Mouse (Mus musculus) skeletal muscle tissue, adult 2 months (tissue): ENCODE data around the gene Etl4.

ENCODE experiments used
- DNase-seq: peaks from one replicate; pipeline ENCODE4 v3.0.0-alpha.2; 2012; ENCODE audit warnings: low read depth, low spot score

The Etl4 gene

DNA sequence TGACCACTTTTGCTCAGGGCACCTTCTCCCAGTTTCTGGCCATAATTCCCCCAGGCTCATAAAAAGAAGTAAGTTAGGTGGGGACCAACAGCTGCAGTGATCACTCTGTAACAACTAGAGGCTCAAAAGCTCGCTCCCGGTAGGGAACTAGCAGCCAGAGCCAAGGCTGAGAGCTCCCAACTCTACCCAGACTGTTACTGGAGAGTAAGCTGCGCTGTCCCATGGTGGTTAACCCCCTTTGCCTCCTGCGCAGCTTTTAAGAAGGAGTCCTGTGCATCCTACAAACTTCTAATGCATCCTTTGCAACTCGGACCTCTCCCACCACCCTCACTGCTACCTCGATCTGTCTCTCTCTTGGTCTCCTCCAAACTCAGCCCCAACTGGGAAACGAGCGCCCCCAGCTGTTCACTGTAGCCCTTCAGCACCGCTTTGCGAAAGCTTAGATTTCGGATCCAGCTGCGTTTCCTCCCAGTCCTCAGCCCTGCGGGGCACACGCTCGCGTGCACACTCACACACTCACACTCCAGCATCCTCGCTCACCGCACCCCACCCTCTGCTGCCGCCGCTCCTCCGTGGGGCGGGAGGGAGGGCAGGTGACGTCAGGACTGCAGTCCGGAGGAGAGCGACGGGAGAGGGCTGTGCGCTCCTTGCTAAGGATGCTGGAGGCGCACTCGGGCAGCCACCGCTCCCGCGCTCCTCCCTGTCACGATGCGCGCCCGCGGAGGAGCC is at the start of gene Etl4:
Gene Etl4, plus strand, starts transcription at position 610 of the 729 bp plus-strand sequence.
- no peak for DNase-seq

DNA sequence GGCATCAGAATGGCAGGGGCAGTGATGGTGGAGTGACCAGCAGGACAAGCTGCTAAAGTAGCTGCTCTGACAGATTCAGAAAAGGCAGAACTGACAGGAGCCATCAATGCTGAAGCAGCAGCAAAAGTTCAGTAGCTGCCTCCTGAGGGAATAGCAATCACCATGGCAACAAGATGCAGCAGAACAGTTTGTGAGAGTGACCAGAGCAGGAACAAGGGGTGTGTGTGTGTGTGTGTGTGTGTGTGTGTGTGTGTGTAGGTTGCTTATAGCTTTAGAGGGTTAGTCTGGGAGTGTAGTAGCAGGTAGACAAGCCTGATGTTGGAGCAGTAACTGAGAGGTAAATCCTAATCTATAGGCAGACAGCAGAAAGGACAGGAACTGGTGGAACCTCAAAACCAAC is 40.4 kb upstream of the Etl4 start:
- DNase-seq = no peak

DNA sequence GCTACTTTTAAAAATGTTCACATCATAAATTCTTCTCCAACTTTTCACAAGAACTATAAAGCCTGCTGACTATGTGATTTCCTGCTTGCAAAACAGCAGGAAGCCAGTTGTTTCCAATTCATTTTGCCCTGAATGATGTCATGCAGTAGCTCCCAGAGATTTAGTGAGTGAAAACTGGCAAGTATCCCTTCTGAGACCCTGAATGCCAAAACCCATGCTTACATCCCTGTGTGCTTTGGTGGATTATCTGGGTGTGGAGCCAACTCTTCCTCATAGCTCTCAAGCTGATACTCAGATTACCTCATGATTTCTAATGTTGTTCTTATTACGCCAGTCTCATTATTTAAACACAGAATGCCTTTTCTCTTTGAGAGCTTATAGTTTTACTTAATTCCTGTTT is 37.7 kb upstream of the Etl4 start:
- no peak for DNase-seq

DNA sequence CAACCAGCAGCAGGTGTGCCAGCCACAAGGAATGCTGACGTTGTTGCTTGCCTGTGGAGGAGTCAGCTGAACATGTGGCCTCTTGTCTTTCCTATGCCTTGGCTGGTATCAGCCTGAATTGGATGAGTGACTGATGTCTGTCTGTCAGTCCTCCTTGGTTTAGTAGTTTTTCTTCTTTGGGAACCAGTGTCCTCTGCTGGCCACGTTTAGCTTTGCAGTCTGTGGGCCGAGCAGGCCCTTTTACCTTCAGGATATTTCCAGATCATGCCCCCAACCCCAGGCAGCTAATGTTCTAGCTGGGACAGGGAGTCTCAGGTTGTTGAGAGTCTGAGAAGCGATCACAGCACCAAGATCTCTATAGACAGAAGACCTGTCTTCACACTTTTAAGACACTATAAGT is 18.7 kb upstream of the Etl4 start:
- no peak for DNase-seq

DNA sequence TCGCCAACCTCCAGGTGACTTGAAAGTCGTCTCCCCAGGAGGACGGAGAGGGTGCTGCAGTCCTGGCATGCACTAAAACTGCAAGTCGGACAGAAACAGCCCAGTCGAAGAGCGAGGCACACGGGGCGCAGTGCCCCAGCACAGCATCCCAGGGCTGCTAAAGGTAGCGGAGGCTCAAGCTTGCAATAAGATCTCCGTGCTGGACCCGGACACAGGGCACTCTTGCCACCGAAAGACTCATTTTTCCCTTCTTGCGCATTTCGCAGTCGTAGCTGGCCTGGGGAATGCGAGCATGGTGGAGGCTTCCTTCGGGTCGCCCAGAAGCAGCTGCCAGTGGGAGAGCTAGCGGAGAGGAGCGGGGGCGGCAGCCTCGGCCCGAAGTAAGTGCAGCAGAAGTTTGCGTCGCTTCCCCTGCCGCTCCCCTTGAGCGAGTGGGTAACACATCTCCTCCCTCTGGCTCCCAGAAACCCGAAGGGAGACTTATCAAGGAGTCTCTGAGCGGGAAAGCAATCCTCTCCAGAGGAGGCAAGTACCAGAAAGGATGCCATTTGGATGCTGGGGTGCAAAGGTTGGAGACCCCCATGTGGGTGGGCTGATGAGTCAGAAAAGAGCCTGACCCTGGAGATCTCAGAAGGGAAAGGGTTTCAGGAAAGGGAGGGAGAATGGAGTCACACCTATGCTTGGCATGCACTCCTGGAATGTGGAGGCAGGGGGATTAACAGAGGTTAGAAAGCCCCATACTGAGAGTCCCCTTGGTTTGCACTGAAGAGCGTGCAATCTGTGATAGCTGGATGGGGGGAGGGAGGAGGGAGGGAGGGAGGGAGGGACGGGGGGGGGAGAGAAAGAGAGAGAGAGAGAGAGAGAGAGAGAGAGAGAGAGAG is 560 bp downstream of the Etl4 start:
- no peak for DNase-seq

DNA sequence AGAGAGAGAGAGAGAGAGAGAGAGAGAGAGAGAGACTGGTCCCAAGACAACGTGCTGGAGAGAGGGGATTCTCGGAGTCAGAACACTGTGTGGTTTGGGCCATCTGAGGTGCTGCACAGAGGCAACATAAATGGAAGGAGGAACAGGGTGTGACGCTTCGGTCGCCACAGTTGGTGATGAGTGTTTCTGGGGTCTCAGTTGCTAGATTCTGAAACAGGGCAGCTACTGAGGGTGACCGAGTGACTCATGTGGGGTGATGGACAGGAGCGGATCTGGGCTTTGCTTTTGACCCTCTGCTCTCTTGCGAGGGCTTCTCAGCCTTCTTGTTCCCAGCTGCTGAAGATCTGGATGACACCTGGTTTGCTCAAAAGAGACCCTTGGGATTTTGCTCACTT is 1.2 kb downstream of the Etl4 start:
- DNase-seq = no peak

DNA sequence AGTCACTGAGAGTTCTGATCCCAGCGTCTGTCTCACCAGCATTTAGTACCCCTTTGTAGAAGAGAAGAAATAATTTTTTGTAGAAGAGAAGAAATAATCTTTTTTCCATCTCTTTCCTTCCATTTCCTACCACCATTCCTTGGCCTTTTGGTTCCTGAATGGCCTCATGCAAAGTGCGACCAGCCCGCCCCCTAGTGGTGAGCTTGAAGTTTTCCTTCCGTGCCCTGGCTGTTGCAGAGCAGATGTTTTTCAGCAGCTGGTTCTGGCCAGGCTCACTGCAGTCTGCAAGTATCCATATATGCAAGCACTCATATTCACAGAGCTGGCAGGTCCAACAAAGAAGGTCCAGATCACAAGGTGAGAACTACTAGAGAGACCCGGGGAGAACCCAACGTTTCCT is 9.6 kb downstream of the Etl4 start:
- DNase-seq = peak; percentile 7

DNA sequence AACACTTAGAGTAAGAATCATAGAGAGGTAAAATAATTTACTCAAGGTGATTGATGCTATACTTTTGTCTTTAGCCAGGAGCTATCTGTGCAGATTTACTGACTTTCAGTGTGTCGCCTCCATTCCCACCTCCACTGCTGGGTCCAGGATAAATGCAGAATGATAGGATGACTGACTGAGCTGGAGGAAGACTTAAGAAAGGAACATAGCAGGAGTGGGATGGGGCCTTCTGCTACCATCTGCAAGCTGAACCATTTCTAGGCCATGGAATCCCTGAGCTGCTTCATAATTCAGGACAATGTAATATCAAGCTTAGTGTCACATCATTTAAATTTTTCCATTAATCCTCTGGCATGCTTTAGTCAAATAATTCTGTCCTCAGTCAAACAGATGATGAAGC is 20.4 kb downstream of the Etl4 start:
- DNase-seq = no peak

DNA sequence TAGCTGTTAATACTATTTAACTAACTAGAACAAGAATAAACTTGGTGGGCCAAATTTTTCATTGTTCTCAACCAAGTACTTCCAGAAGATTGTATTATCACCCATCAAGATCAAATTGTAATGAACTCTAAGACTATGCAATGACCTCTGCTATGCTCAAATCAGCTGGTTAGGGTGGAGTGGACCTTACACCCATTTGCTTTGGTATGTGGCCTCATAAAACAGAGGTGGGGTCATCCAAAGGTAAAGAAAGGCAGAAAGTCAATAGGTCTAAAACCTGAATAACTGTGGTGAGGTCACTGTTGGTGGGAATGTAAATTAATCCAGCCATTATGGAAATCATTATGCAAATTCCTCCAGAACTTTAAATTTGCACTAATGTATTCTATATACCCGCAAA is 24.3 kb downstream of the Etl4 start:
- no peak for DNase-seq

DNA sequence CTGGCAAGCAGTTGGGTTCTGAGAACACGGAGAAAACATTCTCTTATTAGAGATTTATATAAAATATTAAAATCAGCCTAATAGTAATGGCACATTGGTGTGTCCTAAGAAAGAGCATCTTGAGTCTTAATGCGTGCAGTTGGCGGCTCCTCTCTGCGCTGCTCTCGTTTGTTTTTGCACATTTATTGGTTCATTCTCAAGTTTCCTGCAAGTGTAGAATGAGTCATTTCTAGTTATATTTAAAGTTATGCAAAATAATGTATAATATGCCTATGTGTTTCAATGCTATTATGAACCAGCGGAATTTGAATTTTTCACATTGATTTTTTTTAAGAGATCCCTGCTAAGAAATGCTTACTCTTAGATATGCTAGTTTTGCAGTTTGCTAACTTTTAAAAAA is 35.6 kb downstream of the Etl4 start:
- no peak for DNase-seq

DNA sequence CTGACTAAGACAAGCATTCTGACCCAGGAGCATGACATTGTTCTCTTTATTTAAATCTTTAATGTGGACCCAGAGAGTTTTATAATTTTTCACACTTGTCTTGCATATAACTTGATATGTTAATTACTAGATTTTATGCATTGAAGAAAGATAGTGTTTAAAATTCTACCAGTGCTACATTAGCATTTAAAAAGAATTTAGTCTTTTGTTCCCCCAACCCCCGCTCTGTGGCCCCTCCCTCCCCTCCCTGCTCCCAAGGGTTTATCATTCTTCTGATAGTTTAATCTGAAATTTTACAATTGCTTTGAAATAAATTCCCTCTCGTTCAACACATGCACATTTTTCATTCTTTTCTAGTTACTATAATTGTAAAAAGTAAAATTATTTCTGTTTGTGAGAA is 43.4 kb downstream of the Etl4 start:
- DNase-seq = no peak

DNA sequence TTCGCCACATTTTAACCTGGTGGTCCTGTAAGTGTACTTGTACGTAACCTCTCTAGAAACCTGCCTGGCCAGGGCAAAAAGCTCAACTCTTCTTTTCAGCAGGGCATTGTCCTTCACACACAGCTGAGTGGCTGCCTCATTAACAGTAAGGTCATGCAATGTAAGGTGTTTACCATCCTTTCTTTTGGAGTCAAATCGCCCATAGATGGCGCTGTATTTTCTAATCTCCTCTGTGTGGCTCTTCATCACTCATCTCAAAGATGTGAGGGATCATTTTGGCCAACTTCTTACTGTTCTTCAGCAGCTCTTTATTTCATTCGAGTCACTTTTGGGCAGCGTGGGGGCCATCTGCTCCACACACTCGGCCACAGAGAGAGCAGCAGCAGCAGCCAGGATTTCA is 56.9 kb downstream of the Etl4 start:
- no peak for DNase-seq

DNA sequence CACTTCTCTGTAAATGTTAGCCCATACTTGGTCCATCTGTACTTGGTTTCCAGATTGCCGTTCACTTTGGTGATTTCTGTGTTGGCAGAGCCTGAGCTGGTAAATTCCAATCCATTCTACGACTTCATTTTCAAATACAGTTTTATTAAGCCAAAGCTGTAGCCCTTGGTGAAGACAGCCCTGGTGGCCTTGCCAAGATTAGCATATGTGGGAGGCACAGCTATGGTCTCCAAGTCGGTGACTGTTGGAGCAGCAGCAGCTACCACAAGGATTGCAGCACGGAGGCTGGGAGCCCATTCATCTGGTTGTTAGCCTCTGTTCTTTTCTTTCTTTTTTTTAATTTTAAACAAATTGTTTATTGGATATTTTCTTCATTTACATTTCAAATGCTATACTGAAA is 128.1 kb downstream of the Etl4 start:
- no peak for DNase-seq

DNA sequence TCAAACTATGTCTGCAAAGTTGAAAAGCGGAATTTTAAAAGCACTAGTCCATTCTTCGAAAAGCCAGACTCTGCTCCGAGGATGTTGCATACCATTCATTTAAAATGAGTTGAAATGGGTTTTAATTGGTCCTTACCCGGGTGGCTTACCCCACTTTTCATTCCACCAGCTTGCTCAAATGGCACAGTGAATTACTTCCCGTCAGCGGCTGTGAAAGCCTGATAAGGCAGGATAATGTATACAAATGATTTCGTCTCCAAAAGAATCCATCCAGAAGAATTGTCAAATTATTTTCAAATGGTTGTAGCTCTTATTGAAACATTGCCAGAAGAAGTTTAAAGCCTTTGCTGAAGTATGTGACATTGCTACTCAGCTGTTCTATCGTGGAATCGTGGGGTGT is 162.8 kb downstream of the Etl4 start:
- no peak for DNase-seq

DNA sequence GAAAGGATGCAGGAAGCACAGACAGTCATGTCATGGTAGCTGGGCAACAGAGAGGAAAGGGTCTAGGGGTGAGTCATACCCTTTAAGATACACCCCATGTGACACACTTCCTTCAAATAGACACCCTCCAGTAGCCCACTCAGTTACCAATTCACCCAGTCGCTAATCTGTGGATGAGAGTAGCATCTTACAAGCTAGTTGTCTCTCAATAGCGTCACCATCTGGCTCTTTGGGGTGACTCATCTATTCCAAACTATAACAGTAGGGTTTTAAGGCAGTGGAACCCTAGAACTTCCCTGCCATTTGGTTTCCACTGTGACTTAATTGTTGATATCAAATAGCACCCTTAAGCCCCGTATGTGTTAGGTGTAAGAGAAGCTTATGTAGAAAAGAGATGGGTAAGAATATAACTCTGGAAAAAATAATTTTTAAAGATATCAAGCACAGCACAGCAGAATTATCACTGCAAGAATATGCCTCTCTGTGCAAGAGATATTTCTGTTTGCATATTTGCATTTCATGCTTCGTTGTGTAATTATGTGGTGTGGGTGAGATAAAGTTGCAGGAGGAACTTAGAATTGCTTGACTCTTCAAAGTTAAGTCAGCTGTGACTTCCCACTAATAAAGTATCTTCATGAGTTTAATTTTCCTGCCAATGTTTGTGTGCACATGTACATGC is 166.7 kb downstream of the Etl4 start:
- DNase-seq = no peak

DNA sequence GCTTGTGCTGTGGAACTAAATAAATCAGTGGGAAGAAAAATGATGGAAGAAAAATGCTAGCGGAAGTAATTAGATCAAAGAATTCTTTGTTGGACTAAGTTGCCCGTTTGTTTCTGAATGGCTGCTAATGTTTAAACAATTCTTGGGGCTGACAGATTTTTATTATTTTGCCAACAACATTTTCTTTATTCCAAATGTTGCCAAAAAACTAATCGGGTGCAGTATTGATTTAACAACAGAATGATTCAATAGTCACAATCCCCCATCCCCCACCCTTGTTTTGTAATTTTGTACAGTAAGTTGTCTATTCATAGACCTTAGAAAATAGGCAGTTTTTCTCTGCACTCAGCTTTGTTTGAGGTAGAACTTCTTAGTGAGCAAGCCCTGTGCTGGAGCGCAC is 175.2 kb downstream of the Etl4 start:
- no peak for DNase-seq

DNA sequence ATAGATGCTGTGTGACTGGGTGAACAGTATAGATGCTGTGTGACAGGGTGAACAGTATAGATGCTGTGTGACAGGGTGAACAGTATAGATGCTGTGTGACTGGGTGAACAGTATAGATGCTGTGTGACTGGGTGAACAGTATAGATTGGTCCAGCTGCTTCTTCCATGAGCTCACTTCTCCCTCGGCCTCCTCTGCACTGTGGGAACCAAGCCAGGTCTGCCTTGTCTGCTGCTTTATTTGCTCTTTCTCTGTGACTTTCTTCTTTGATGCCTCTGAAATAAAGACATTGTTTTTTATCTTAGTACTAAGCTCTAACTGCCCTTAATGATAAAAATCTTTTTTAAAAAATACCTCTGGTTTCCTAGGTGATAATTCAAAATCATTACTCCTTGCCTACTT is 195.9 kb downstream of the Etl4 start:
- DNase-seq = no peak

DNA sequence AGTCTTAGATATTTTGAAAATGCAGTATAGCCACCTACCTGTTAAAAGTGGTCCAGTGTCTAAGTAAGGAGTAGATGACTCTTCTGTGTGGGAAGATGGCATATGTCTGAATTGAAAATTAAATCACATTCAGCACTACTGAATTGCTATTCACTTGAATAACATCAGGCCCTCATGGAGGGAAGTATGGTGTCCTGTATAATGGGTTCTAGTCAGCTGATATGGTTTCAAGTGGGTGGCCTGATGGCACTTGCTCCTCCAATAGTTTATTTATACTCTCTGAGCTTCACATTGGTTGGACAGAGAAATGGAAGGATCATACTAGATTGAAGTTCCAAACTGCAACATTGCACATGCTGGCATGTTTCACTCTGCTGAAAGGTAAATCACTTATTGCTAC is 202.1 kb downstream of the Etl4 start:
- no peak for DNase-seq

DNA sequence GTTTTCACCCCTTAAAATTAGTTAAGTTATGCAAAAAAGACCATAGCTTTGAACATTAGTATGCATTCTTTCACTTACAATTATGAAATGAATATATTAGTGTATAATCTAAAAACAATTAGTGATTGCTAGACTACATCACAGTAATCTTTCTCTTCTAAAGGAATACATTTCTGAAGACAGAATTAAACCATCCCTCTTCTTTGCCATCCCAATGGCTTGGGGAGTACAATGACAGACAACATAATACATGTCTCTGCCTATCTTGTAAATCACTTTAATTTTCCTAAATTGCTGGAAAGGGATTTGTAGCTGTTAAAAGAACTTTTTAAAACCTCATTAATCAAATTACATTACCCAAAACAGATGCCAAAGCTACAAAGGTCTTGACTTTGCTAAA is 216.3 kb downstream of the Etl4 start:
- no peak for DNase-seq

DNA sequence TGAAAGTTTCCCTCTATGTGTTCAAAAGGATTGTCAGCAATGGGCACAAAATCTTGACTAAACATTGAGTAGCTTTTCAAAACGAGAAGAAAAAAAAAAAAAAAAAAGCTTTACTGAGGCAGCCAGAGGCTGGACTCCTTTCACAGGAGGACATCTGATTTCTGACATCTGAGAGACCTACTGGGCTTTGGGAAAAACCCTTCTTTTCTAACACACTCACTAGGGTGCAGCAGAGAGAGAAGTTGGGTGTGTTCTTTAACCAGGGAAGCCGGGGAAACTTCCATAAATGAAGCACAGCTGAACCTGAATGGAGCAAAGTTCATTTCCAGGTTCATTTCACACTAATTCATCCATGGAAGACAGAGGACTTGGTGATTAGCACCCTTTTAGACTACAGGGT is 222.2 kb downstream of the Etl4 start:
- no peak for DNase-seq

DNA sequence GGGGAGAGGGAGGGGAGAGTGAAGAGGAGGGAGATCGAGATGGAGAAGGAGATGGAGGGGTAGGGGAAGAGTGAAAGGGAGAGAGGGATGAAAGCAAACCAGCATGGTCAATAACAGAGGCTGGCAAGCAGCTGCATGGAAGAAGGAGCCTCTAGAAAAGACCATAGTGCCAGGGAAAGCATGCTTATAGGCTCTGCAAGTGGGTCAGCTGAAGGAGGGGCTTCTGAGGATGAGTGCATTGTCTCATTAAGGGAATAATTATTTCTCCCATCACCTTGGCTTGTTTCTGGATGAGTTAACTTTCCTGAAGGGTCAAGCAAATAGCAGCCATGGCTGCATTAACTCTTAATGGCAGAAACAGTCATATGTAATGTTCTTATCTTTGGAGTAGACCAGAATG is 228.8 kb downstream of the Etl4 start:
- DNase-seq = no peak

DNA sequence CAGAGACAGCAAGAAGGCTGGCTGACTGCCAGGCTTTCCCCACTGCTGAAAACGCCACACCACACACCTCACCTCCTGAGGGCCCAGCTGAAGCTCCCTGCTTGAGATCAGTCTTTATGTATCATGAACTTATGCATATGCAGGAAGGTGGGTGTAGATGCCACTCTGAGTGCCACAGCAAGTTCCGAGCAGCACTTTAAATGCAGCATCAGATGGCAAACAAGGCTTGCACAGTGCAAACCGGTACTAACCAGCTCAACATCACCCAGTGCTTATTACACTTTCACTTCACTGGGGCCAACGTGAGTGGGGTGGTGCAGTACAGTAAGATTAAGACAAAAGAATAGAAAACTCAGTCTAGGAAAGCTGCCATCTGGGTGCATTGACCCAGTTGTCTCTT is 235.8 kb downstream of the Etl4 start:
- no peak for DNase-seq

DNA sequence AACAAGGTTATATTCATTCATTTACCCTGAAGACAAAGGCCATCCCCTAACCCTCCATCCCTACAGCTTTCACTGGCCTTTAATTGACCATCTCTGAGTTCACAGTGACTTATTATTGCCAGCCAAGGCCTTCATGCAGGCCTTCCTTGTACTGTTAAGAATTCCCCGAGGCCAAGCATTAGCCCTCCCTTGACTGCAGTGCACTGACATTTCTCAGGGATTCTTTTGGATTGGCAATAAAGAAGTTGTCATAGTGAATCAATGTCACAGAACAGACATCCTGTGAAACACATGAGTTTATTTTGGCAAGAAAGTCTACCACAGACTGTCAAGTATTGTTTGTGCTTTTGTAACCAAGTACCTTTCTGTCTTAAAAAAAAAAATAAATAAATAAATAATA is 257.5 kb downstream of the Etl4 start:
- no peak for DNase-seq
